Mouse (Mus musculus): ENCODE measurements around the gene Nmt1. TPM values are rescaled to one million over a fixed set of nuclear protein-coding genes. Genes with fewer than 3 reads are reported as not detected.

The Nmt1 gene
- total and polyA plus RNA-seq, 3 experiments = 84.5 to 205 (median 115) TPM

DNA sequence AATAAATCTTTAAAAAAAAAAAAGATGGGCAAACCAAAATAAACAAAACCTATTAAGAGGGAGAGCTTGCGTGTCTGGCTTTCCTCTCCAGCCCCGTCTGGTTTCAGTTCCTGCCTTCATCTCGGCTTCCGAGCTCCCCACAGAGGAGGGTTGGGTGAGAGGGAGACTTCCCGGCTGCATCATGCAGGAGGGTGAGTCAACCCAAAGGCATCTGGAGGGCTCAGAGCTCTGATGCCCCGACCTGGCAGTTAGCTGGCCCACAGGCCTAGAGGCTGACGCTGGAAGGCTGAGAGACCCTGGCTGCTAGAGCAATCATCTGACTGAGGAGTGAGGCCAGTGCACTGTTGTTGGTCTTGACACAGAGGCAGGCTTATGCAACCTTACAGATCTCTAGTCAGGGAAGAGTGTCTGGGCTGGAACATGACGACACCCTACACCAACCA, 23.3 kb downstream of the Nmt1 start:
- no peaks in the 10 kb centered on the region for H3K27me3 ChIP-seq (replicated peaks)
- TF ChIP-seq NRF1 (IDR thresholded peaks at IDR 0.05; ENCODE audit: low read depth, low read length) (0 out of 2 replicates have a peak, but pooled peaks have one; percentile 10), BHLHE40 (IDR thresholded peaks at IDR 0.05; ENCODE audit: low read depth, low read length) (peak; percentile 54; the same call in 1 of the 2 replicates), SIN3A (IDR thresholded peaks at IDR 0.05; ENCODE audit: low read length) (peak; percentile 66; the same call in 1 of the 2 replicates), MEF2A (IDR thresholded peaks at IDR 0.05; ENCODE audit: borderline replicate concordance, low read depth, low read length) (peak; percentile 50; the same call in 1 of the 2 replicates), USF1 (IDR thresholded peaks at IDR 0.05; ENCODE audit: low read depth, low read length) (no peak), EP300 (IDR thresholded peaks at IDR 0.05; ENCODE audit: low read length) (peak; percentile 84), MXI1 (IDR thresholded peaks at IDR 0.05; ENCODE audit: low read depth, low read length) (peak; percentile 66), ETS1 (conservative IDR thresholded peaks at IDR 0.05; ENCODE audit: low read depth, low read length) (peak; percentile 63), ZNF384 (IDR thresholded peaks at IDR 0.05; ENCODE audit: low read depth, low read length) (peak; percentile 76), CTCF (conservative IDR thresholded peaks at IDR 0.05 in 1 of 2, IDR thresholded peaks at IDR 0.05 in 1 of 2; ENCODE audit: low read depth in 2 of 2, low read length in 2 of 2) (no peak), MAX (IDR thresholded peaks at IDR 0.05; ENCODE audit: low read length) (peak; percentile 27; the same call in 1 of the 2 replicates), MAZ (IDR thresholded peaks at IDR 0.05; ENCODE audit: low read depth, low read length) (peak; percentile 58; the same call in 1 of the 2 replicates), POLR2AphosphoS2 (IDR thresholded peaks at IDR 0.05; ENCODE audit: low read depth, low read length) (no peak), TCF12 (IDR thresholded peaks at IDR 0.05; ENCODE audit: low read depth, low read length) (peak; percentile 48; the same call in 1 of the 2 replicates), IRF4 (IDR thresholded peaks at IDR 0.05; ENCODE audit: low read depth, low read length) (peak; percentile 89), TBP (conservative IDR thresholded peaks at IDR 0.05; ENCODE audit: low read depth, low read length) (no peak), UBTF (IDR thresholded peaks at IDR 0.05; ENCODE audit: low read depth, low read length) (peak; percentile 57; the same call in 1 of the 2 replicates), MYC (IDR thresholded peaks at IDR 0.05; ENCODE audit: low read depth, low read length) (0 out of 2 replicates have a peak, but pooled peaks have one; percentile 54), RCOR1 (conservative IDR thresholded peaks at IDR 0.05; ENCODE audit: low read depth, low read length) (peak; percentile 74; the same call in 1 of the 2 replicates)
- no peaks in the 10 kb centered on the region for H3K9me3 ChIP-seq (replicated peaks; ENCODE audit: low read length)
- in situ Hi-C loops (cut with MboI; ENCODE audit: low pct_ligation_motif_present, low pct_unique_long_range_greater_than_20kb, low sequenced_read_pairs) = no loop called here
- H3K4me1 ChIP-seq (ENCODE audit: control insufficient read depth in 1 of 2, insufficient read depth in 2 of 2) = peaks cover 10 to 48% of the 10 kb centered on the region in 2 experiments
- H3K9ac ChIP-seq (ENCODE audit: insufficient read depth, low read depth) = no peak overlapping the region
- no peaks in the 10 kb centered on the region; the same call in 1 of the 2 replicates for H3K79me2 ChIP-seq (replicated peaks; ENCODE audit: control insufficient read depth, extremely low read depth, insufficient read depth, poor library complexity, severe bottlenecking)
- H3K27ac ChIP-seq (ENCODE audit: insufficient read depth, low read depth) = peak overlapping the region; percentile 75
- peak; percentile 88 for DNase-seq (ENCODE audit: extremely low read depth)
- peaks cover 67 to 73% of the 10 kb centered on the region in 2 experiments for H3K36me3 ChIP-seq (replicated peaks in 1 of 2; ENCODE audit: control insufficient read depth in 1 of 2, insufficient read depth in 1 of 2, low read length in 1 of 2)
- no peak overlapping the region for H3K4me2 ChIP-seq (ENCODE audit: insufficient read depth, low read depth, poor library complexity, severe bottlenecking)
- H3K4me3 ChIP-seq (replicated peaks in 1 of 3; ENCODE audit: low read depth in 2 of 3, low read length in 2 of 3, poor library complexity in 1 of 3) = no peak overlapping the region
- dilution Hi-C loops (cut with MboI; ENCODE audit: extremely low pct_ligation_motif_present, extremely low pct_unique_long_range_greater_than_20kb, low sequenced_read_pairs) = no loop called here

DNA sequence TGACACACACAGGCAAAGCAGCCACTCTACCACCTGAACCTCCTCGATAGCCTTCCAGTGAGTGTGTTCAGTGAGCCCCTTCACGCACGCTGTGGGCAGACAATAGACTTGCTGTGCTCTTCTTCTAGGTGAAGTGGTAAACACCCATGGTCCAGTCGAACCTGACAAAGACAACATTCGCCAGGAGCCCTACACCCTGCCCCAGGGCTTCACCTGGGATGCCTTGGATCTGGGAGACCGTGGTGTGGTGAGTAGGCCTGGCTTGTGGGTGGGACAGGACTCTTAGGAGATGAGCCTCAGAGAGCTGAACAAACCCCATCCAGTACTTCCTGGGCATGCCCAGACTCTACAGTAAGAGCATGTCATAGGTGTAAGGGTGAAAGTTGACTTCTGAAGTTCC, 24.1 kb downstream of the Nmt1 start:
- no peak overlapping the region for H3K9ac ChIP-seq (ENCODE audit: insufficient read depth, low read depth)
- TF ChIP-seq NRF1 (IDR thresholded peaks at IDR 0.05; ENCODE audit: low read depth, low read length) (no peak), JUND (conservative IDR thresholded peaks at IDR 0.05; ENCODE audit: low read depth, low read length) (no peak), KAT2A (IDR thresholded peaks at IDR 0.05; ENCODE audit: insufficient replicate concordance, low read length) (no peak), TCF12 (IDR thresholded peaks at IDR 0.05; ENCODE audit: low read depth, low read length) (no peak), POLR2A (IDR thresholded peaks at IDR 0.05; ENCODE audit: low read depth, low read length) (no peak), CHD2 (IDR thresholded peaks at IDR 0.05; ENCODE audit: low read length) (no peak)
- H3K36me3 ChIP-seq (replicated peaks in 1 of 2; ENCODE audit: control insufficient read depth in 1 of 2, insufficient read depth in 1 of 2, low read length in 1 of 2) = peaks cover 70 to 75% of the 10 kb centered on the region in 2 experiments
- no peak overlapping the region for H3K4me3 ChIP-seq (replicated peaks in 1 of 3; ENCODE audit: low read depth in 2 of 3, low read length in 2 of 3, poor library complexity in 1 of 3)
- no peak for DNase-seq (ENCODE audit: extremely low read depth)
- dilution Hi-C loops (cut with MboI; ENCODE audit: extremely low pct_ligation_motif_present, extremely low pct_unique_long_range_greater_than_20kb, low sequenced_read_pairs) (no loop called here), in situ Hi-C loops (cut with MboI; ENCODE audit: low pct_ligation_motif_present, low pct_unique_long_range_greater_than_20kb, low sequenced_read_pairs) (no loop called here)
- H3K27ac ChIP-seq (ENCODE audit: insufficient read depth, low read depth) = peak overlapping the region; percentile 21
- no peaks in the 10 kb centered on the region for H3K27me3 ChIP-seq (replicated peaks)
- no peaks in the 10 kb centered on the region for H3K9me3 ChIP-seq (replicated peaks; ENCODE audit: low read length)
- H3K79me2 ChIP-seq (replicated peaks; ENCODE audit: control insufficient read depth, extremely low read depth, insufficient read depth, poor library complexity, severe bottlenecking) = no peaks in the 10 kb centered on the region; the same call in 1 of the 2 replicates
- H3K4me1 ChIP-seq (ENCODE audit: control insufficient read depth in 1 of 2, insufficient read depth in 2 of 2) = peaks cover 10 to 48% of the 10 kb centered on the region in 2 experiments
- H3K4me2 ChIP-seq (ENCODE audit: insufficient read depth, low read depth, poor library complexity, severe bottlenecking) = no peak overlapping the region
